Mouse (Mus musculus) heart, embryonic 14.5 days (tissue): ENCODE results near the gene Zdhhc17. TPM values are rescaled to one million over a fixed set of nuclear protein-coding genes. Genes with fewer than 3 reads are reported as not detected.

Experiments used
- ATAC-seq: fragments of 200-750 bp; cut with Nextera tagmentation; 2 replicates; pipeline ENCODE4 v1.8.0; 2017; ENCODE audit warnings: low read depth, moderate TSS enrichment; ENCODE audit not compliant: insufficient number of reproducible peaks, insufficient read depth, low FRiP score
- H3K27ac ChIP-seq, 2 experiments: fragments of 200-500 bp in 1 of 2; fragments of 300-500 bp in 1 of 2; sonication (generic) in 1 of 2; replicated peaks in 1 of 2; 2 replicates each; pipeline ENCODE4 v1.5.1; 2012 to 2014; ENCODE audit warnings: low read depth in 2 of 2, low read length in 2 of 2, control low read depth in 1 of 2, mild to moderate bottlenecking in 1 of 2, mixed read lengths in 1 of 2; ENCODE audit not compliant: control insufficient read depth in 1 of 2, insufficient read depth in 1 of 2
- H3K27me3 ChIP-seq: fragments of 300-500 bp; sonication (generic); 2 replicates; pipeline ENCODE4 v1.6.1; 2014; ENCODE audit warnings: mild to moderate bottlenecking, low read length, control low read depth; ENCODE audit not compliant: control insufficient read depth, insufficient read depth
- H3K36me3 ChIP-seq: fragments of 300-500 bp; sonication (generic); 2 replicates; pipeline ENCODE4 v1.6.1; 2014; ENCODE audit warnings: mild to moderate bottlenecking, control low read depth, low read length, mixed read lengths; ENCODE audit not compliant: control insufficient read depth, insufficient read depth
- H3K4me1 ChIP-seq, 2 experiments: fragments of 200-500 bp in 1 of 2; fragments of 300-500 bp in 1 of 2; sonication (generic) in 1 of 2; 2 replicates each; pipeline ENCODE4 v1.6.1; 2012 to 2014; ENCODE audit warnings: low read length in 2 of 2, control low read depth in 1 of 2, mixed read lengths in 1 of 2; ENCODE audit not compliant: control insufficient read depth in 2 of 2, insufficient read depth in 2 of 2
- H3K4me2 ChIP-seq: fragments of 300-500 bp; sonication (generic); 2 replicates; pipeline ENCODE4 v1.6.1; 2014; ENCODE audit warnings: mild to moderate bottlenecking, low read length
- H3K4me3 ChIP-seq, 2 experiments: fragments of 200-500 bp in 1 of 2; fragments of 300-500 bp in 1 of 2; sonication (generic) in 1 of 2; 2 replicates each; pipeline ENCODE4 v1.5.1; 2012 to 2014; ENCODE audit warnings: low read length in 2 of 2, mild to moderate bottlenecking in 2 of 2, control low read depth in 1 of 2, low read depth in 1 of 2, moderate library complexity in 1 of 2; ENCODE audit not compliant: control insufficient read depth in 1 of 2, insufficient read depth in 1 of 2
- H3K9ac ChIP-seq: fragments of 300-500 bp; sonication (generic); 2 replicates; pipeline ENCODE4 v1.6.1; 2014; ENCODE audit warnings: mild to moderate bottlenecking, low read length
- H3K9me3 ChIP-seq: fragments of 300-500 bp; sonication (generic); 2 replicates; pipeline ENCODE4 v1.6.1; 2016; ENCODE audit warnings: low read length, control low read depth; ENCODE audit not compliant: control insufficient read depth
- WGBS: fragments of 180-500 bp; shearing (Covaris S2); extraction: QIAGEN DNeasy Blood & Tissue Kit; methylation state at CpG from one replicate; pipeline ENCODE4 v1.1.7; 2014; 5-methylcytosine and 5-hydroxymethylcytosine counted together
- polyA plus RNA-seq: library from polyadenylated mRNA; unstranded; fragments of >200 nt; fragmentation: Nextera tagmentation; extraction: Ambion mirVana; gene quantifications from 2 replicates; pipeline ENCODE4 v1.2.1, GENCODE M21; 2014

Gene Zdhhc17
- polyA plus RNA-seq, 1 experiment from 2014 or later, result 23.4 TPM

DNA sequence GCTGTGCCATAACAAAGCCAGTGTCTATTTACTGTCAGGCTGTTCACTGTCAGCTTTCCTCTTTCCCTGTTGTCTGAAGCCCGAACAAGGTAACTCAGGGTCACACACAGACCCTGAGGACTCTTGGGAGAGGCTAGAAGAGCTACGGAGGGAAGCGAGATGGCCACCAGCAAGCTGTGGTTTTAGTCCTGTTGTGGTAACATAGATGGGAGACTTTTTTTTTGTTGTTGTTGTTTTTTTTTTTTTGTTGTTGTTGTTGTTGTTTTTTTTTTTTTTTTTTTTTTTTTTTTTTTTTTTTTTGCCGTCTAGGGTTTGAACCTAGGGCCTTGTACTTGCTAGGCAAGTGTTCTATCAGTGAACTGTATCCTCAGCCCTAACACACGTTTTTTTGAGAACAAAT lies 76.4 kb downstream of the Zdhhc17 start:
- Histone ChIP-seq H3K27me3 (no peaks in the 10 kb centered on the region), H3K9me3 (no peaks in the 10 kb centered on the region), H3K4me1 (peaks cover 22 to 46% of the 10 kb centered on the region in 2 experiments), H3K4me2 (no peak overlapping the region), H3K27ac (no peak overlapping the region), H3K36me3 (peaks cover 59% of the 10 kb centered on the region), H3K4me3 (no peak overlapping the region), H3K9ac (no peak overlapping the region)
- WGBS, result 79% methylated on average over 5 of the region's 5 CpGs
- no peak for ATAC-seq

DNA sequence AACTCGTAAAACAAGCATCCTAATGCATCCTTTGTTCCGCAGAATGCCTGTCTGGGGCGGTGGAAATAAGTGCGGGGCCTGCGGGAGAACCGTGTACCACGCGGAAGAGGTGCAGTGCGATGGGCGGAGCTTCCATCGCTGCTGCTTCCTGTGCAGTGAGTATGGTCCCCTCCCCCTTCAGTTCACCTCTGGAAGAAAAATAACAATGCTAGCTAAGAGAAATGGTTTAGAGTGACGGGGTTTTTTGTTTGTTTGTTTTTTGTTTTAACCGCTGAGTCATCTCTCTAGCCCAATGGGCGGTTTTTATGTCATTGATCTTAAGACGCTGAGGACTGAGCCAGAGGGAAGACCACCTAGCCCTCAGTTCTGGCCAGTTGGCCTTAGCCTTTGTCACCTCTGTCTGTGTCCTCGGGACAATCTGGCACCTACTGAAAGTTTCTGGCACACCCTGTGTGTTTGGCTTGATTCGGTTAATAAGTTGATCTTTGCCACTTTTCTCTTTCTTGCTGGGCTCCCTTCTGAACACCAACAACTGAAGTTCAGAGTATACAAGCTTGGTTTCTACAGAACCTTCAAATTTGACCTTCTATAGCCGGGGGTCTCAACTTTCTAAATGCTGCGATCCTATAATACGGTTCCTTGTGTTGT lies 77.9 kb downstream of the Zdhhc17 start:
- no peak for ATAC-seq
- WGBS, result 57% methylated on average over 20 of the region's 20 CpGs
- peak overlapping the region; percentile 32; the same call in 1 of the 2 replicates for H3K4me2 ChIP-seq
- H3K9me3 ChIP-seq, result no peaks in the 10 kb centered on the region
- H3K36me3 ChIP-seq, result peaks cover 47% of the 10 kb centered on the region
- peaks cover 33 to 59% of the 10 kb centered on the region in 2 experiments for H3K4me1 ChIP-seq
- H3K4me3 ChIP-seq, result peak overlapping the region in 1 of 2 experiments; percentile 17; a peak in 1 of 4 replicates
- H3K27ac ChIP-seq, result 0 out of 4 replicates have a peak overlapping the region, but pooled peaks of 1 of the 2 experiments have one; percentile 23
- no peak overlapping the region for H3K9ac ChIP-seq
- no peaks in the 10 kb centered on the region for H3K27me3 ChIP-seq

DNA sequence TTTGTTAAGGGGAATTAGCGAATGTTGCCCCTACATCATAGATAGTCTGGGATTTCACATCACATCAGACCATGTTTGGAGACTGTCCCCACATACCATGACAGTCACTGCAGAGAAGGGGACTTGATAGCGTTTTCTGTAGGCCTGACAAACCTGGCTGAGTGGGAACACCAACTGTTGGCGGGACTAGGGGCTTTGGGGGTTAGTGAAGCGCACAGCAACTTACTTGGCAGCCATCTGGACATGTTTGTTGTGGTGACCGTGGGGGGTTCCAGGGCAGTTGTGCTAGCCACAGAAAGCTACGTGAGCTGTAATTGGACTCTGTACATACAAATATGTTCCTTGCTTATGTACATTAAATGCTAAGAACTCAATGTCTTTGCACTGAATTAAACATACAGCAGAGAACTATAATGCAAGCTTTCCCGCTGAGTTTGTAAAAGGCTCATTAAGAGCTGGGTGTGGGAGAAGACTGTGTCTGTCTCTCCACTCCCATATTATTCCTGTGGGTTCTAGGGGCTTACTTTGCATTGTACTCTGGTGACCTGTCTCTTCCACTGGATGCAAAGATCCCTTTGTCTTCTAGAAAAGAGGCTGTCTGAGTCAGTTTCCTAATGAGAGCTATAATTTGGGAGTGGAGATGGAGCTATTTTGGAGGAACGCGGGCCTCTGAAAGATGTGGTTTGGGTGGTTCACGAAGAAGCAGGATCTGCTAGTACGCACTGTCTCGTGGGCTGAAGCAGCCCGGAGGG lies 78.6 kb downstream of the Zdhhc17 start:
- WGBS, result 59% methylated on average over 13 of the region's 13 CpGs
- no peak for ATAC-seq
- H3K36me3 ChIP-seq, result peaks cover 40% of the 10 kb centered on the region
- no peaks in the 10 kb centered on the region for H3K9me3 ChIP-seq
- 0 out of 2 replicates have a peak overlapping the region, but pooled peaks have one; percentile 7 for H3K9ac ChIP-seq
- peaks cover 36 to 66% of the 10 kb centered on the region in 2 experiments for H3K4me1 ChIP-seq
- H3K27ac ChIP-seq, result peak overlapping the region; percentile 23 to 48; a peak in 3 of 4 replicates
- H3K4me2 ChIP-seq, result peak overlapping the region; percentile 32
- H3K4me3 ChIP-seq, result peak overlapping the region in 1 of 2 experiments; percentile 17; a peak in 1 of 4 replicates
- no peaks in the 10 kb centered on the region for H3K27me3 ChIP-seq

DNA sequence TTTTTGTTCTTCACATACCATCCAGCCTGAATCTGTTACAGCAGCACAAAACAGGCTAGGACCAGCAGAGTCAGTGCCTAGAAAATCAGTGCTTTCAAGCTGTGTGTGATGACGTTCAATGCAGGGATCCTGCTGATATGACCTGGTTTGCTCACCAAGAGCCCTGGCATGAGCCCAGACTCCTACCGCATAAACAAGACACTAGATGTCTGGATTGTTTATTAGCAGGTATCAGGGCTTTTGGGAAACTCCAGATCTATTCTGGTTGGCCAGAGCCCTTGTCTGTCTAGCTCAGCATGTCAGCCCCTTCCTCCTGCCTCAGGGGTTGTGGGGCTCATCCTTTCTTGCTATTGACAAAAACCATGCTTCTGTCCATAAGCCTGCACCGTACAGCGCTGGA lies 80.2 kb downstream of the Zdhhc17 start:
- Histone ChIP-seq H3K4me2 (no peak overlapping the region), H3K27me3 (no peaks in the 10 kb centered on the region), H3K4me3 (no peak overlapping the region), H3K9me3 (no peaks in the 10 kb centered on the region), H3K9ac (0 out of 2 replicates have a peak overlapping the region, but pooled peaks have one; percentile 0), H3K27ac (peak overlapping the region; percentile 24 to 31; a peak in 2 of 4 replicates), H3K4me1 (peaks cover 42 to 73% of the 10 kb centered on the region in 2 experiments), H3K36me3 (peaks cover 27% of the 10 kb centered on the region)
- peak; percentile 24; the same call in 1 of the 2 replicates for ATAC-seq
- WGBS, result 16% methylated on average over 4 of the region's 4 CpGs

DNA sequence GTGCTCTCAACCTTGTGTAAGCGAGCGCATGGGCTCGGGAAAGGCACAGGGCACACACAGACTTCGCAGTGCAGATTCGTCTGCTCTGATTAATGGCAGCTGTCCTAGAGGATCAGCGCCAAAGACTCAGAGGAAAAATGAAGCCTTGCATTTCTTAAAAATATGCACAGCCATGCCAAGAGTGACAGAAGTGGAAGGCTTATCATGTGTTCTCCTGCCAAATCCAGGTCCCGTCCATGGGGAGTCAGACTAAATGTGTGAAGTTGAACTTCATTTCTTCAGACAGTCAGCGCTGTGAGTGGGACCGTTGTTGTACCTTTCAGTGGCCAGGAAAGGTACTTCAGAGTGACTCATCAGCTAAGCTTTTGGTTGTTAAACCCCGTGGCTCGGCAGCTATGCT lies 82.4 kb downstream of the Zdhhc17 start:
- peak overlapping the region; percentile 68 to 81 for H3K27ac ChIP-seq
- 16% methylated on average over 11 of the region's 11 CpGs for WGBS
- H3K36me3 ChIP-seq, result peaks cover 11% of the 10 kb centered on the region
- no peaks in the 10 kb centered on the region for H3K9me3 ChIP-seq
- H3K4me2 ChIP-seq, result peak overlapping the region; percentile 34
- peak overlapping the region; percentile 42 for H3K9ac ChIP-seq
- peaks cover 49 to 90% of the 10 kb centered on the region in 2 experiments for H3K4me1 ChIP-seq
- no peaks in the 10 kb centered on the region for H3K27me3 ChIP-seq
- ATAC-seq, result peak; percentile 14; the same call in 1 of the 2 replicates
- no peak overlapping the region; a peak in 1 of 4 replicates for H3K4me3 ChIP-seq

DNA sequence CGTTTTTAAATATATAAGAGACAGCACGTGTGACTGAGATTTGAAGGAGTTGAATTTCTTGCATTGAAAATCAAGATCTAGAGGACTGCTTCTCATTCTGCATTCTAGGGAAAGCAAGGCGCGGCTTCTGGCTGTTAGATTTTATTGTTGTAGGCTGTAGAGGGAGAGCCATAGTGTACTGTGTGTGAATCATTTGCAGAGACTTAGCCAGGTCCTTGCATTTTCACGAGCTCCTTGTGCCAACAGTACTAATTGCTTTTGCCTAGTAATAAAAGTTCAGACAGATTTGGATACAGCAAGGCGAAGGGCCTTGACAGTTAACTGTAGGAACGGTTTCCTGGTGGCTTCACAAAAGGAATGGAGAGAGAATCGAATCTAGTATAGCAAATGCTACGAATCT lies 87.3 kb downstream of the Zdhhc17 start:
- 49% methylated on average over 9 of the region's 9 CpGs for WGBS
- Histone ChIP-seq H3K4me3 (peak overlapping the region in 1 of 2 experiments; percentile 97; a peak in 3 of 4 replicates), H3K36me3 (no peaks in the 10 kb centered on the region), H3K9ac (peak overlapping the region; percentile 95), H3K4me2 (peak overlapping the region; percentile 85), H3K4me1 (peaks cover 31 to 71% of the 10 kb centered on the region in 2 experiments), H3K27ac (peak overlapping the region in 1 of 2 experiments; percentile 7; a peak in 1 of 4 replicates), H3K27me3 (no peaks in the 10 kb centered on the region), H3K9me3 (no peaks in the 10 kb centered on the region)
- ATAC-seq, result no peak

DNA sequence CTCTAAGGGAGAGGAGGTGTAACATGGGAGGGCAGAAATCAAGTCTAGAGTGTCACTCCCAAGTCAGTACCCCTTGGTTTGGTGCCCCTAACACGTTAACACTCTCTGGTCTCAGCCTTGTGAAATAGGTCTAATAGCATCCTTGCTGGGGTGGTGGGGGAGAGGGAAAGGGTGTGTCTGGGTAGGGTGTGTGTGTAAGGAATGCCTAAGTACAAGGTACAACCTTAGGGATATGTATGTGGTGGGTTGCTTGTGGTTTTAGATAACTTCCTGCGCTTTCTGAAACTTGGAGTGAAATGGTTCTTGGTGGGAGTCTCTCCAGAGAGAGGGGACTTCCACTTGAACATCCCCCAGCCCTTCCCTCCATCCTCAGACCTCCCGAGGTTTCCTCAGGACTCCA lies 88.0 kb downstream of the Zdhhc17 start:
- no peak for ATAC-seq
- Histone ChIP-seq H3K27ac (peak overlapping the region in 1 of 2 experiments; percentile 7; a peak in 1 of 4 replicates), H3K4me2 (peak overlapping the region; percentile 85), H3K4me3 (peak overlapping the region; percentile 31 to 97), H3K36me3 (no peaks in the 10 kb centered on the region), H3K9ac (peak overlapping the region; percentile 95), H3K27me3 (no peaks in the 10 kb centered on the region), H3K4me1 (peaks cover 24 to 64% of the 10 kb centered on the region in 2 experiments), H3K9me3 (no peaks in the 10 kb centered on the region)
- WGBS, result 41% methylated on average over 3 of the region's 3 CpGs
